Mouse (Mus musculus) frontal cortex, postnatal 25 days (tissue): ENCODE data around the gene Trim33.

Experiments
- DNase-seq, 2 experiments: peaks; one replicate each; pipeline ENCODE4 v3.0.0; 2022; ENCODE audit warnings: low spot score in 2 of 2

Trim33 gene

DNA sequence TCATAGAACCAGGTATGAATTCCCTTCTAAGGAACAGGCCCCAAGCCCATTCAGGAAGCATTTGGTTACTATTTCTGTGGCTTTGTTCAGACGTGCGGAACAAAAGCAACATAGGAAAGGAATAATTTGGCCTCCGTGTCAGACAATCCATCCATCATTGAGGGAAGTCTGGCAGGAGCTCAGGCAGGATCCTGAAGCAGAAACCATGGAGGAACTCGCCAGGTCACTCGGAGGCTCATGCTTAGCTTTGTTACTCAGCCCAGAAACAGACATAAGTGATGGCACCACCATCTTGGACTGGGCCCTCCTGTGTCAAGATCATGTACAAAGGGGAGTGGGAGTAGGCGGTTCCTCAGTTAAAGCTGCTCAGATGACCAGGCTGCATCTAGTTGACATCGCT is 82.1 kb downstream of the Trim33 start:
- no peak for DNase-seq

DNA sequence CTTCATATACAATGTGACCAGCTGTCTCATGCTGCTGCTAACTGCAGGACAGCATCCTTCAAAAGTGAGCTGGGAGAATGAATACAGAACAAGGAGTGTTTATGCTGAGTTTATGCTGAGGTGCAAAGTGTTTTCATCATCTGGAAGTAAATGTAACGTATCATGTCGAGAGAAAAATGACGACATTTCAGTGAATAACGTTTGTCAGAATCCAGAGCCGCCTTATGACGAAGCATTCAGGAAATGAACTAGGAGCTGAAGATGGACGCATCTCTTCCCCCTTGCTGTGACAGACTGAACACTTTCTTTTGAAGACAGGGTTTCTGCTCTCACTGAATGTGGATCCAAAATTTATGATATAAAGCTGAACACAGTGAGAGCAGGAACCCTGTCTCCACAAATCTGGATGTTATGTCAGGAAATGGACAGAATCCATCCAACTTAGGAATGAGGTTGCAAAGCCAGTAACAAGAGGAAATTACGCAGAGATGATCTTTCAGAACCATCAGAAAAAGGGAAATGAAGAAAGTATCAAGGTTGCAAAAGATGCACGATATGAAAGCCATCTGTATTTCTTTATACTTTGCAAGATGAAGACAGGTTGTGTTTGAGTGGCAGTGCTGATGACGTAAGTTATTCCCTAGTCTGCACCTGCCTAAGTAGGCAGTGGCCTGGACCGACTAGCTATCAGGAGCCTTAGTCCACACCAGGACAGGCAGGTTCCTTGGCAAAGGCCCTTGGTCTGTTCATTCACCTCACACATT is 85.3 kb downstream of the Trim33 start:
- no peak for DNase-seq

DNA sequence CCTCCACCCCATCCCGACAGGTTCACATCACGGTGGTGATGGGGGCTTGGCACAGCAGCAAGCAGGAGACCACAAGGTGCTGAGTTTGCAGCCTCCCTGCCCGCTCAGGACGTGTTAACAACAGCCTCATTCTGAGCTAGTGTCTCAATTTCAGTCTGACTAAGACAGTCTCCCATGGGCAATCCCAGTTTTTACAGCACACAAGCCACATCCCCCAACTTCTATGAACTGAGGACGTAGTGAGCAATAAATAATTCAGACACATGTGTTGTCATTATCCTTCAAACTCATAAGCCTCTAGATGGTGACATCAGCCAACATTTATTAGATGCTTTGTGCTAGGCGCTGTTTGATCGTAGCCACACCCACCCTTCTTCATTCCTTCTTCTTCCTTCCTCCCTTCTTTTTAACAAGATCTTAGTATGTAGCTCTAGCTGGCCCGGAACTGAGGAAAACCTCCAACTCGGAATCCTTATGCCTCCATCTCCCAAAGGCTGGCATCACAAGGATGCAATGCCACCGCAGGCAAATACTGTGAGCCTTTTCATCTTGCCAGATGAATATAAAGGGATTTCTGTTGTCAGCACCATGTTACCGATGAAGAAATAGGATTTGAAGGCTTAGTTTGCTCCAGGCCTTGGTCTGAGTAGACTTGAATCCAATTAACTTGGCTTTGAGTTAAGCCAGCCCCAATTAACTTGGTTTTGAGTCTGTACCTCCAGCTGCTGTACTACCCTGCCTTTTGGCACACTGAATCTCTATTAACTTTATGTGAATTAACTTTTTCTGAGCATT is 88.3 kb downstream of the Trim33 start:
- no peak for DNase-seq

DNA sequence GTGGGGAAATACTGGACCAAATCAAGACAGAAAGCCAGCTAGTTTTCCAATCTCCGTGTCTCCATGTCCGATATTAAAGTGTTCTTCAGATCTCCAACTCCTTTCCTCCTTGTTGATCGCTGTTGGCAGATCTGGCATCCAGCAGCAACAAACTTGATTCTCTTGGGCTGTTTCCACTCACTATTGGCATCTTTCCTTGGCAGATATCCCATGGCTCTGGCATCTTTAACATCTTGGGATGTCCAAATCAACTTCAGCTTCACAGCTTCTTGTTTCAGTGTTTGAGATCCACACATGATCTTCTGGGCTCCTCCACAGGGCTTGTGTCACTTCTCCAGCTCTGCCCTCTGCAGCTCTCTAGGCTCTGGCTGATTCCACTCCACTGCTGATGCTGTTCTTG is 89.6 kb downstream of the Trim33 start:
- DNase-seq: no peak

DNA sequence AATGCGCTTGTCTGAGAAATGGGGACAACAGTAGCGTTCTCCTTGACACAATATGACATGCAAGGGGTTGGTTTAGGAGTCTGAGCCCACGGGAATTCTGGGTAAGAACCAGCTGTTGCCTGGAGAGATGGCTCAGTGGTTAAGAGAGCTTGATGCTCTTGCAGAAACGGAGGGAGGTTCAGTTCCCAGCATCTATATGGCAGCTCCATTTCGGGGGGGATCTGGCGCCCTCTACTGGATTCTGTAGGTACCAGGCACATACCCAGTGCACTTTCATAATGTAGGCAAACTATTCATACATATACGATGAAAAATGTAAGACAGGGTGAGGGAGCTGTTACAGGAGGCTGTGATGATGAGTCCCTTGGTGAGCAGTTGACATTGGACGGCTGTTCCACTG is 94.9 kb downstream of the Trim33 start:
- peak; percentile 42 to 46 for DNase-seq

DNA sequence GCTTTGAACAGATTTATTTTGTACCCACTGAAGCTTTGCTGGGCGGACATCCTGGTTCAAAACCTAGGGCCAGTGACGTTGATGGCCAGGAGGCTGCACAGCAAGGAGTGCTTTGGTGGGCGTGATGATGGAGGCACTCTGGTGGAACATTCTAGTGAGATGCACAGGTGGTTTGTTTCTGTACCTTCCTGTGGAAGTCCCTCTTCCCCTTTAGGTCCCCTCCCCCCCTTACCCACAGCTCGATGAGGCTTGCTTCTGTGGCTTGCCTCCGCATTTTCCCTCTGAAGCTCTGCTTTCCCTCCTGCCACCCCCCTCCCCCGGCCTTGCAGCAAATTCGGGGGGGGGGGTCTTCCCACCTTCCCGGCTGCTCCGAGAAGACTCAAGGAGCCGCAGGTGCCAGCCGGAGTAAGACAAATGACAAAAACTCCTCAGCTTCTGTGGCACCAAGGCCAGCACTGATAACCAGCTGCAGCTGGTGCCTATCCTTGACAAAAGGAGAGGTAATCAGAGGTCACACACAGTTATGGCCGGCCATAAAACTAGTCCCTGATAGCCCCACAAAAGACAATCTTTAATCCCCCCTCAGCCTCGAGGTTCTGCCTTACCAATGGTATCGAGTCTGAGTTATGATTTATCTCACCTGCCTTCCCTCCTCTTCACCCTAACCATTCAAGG is 96.2 kb downstream of the Trim33 start:
- DNase-seq: no peak

DNA sequence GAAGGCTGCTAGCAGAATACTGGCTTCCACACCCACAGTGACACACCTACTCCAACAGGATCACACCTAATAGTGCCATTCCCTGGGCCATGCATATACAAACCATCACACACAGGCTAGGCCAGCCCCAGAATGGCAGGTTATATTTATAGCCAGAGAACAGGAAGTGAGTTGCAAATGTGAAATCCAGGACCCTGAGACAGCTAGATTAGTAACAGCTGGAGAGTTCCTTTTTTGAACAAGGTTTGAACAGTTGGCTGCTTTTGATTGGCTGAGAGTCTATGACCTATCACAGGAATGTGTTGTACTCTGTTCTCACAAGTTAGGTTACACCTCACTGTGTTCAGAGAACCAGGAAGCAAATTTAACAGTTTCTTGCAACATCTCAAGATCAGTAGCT is 98.9 kb downstream of the Trim33 start:
- no peak for DNase-seq

DNA sequence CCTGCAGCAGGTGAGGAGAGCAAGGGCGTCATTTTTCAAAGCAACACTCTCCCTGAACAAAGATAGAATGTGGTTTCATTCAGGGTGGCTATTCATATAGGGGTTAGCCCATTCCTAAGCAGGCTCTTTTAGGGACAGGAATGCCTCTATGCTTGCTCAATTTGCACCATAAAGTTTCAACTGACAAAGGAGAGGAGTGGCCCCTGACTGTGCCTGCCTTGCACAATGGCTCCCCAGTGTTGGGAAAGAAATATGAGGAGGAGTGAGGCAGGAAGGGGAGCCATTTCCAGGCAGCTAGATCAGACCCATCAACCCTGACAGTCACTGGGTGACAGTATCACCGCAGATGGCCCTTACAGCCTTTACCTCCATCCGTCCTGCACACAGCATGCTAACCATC is 100.3 kb downstream of the Trim33 start:
- DNase-seq: no peak

DNA sequence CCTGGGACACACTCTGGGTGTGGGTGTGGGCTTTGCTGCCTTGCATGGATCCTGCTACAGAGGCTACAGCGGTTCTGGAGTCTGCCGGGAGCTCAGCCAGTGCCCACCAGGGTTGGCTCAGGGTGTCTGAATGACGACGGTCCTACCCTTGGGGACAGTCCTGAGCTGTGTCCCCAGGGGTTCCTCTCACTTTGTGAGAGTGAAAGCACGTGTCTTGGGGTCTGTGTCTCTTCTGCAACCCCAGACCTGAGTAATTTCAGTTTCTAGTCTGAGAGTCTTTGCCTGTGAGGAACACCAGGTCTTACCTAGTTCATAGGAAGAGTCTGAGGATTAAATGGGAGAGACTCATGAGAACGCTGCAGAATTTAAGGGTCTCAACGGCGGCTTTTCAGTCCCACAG is 101.7 kb downstream of the Trim33 start:
- DNase-seq: no peak

DNA sequence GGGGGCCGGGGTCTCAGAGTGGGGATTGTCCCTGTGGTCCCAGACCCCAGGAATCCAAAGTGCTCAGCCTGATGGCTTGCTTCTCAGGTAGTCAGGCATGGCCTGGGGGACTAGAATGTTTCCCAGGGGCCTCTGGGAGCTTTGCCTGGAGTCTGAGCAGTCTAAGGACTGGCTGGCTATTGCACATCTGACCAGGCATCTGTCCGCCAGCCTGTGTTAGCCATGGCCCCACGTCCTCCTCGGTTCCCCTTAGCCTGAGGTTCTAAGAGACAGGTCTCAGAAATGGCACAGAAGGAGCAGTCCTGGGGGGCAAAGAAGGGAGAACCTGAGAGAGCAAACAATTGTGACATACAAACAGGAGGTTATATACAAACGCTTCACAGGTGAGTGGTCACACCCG is 102.3 kb downstream of the Trim33 start:
- no peak for DNase-seq

DNA sequence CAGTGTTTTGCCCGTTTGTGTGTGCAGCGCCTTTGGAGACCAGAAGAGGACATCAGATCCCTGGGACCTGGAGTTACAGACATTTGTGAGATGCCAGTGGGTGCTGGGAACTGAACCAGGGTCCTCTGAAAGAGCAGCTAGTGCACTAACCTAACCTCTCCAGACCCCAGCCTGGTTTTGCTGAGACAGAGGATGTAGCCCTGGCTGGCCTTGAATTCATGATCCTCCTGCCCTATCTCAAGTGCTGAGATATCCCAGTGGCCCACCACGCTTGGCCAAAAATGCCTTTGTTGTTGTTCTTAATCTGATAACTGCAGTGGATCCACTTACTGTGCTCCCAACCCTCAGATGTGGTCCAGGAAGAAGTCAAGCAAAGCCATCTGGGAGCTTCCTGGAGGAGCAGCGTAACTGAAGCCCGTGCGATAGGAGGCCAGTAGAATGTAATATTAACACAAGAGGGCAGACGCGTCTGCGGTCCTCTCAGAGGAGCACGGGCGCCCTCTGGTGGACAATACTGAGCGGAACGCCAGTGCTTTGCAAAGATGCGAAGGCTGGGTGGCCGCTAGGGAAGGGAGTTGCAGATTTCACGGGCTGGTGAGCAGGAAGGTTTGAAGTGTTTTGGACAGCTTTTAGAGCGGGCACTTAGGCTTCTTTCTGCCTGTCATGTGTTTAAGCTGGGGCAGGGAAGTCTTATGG is 103.9 kb downstream of the Trim33 start:
- DNase-seq: peak; percentile 88

DNA sequence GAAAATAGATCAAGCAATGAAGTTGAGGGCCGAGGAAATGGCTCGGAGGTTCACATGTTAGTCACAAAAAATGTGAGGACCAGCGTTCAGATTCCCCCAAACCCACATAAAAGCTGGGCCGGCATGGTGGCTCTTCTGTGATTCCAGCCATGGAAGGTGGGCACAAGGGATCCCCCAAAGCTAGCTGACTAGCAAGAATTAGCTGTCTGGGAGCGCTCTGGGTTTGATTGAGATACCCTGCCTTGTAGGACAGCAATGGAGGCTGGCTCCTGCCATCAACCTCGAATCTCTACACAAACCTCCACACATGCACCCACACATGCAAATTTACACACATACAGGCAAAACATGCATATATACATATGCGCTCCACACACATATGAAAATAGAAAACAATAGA is 105.4 kb downstream of the Trim33 start:
- DNase-seq: no peak

DNA sequence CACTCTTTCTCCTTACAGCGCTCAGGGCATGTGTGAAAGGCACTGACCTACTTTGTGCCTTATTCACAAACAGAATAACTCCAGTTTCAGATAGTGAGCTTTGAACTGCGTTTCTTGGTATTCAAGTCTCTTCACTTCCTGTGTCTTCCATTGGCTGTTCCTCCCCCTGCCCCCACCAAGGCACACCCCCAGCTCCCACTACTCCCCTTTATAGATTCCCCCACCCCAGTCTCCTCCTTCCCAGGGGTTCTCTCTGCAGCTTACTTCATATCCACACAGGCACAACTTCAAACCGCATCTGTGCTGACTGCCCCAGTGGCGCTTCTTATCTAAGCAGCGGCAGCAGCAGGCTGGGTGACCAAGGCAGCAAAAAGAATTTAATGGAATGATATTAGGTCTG is 105.9 kb downstream of the Trim33 start:
- no peak for DNase-seq

DNA sequence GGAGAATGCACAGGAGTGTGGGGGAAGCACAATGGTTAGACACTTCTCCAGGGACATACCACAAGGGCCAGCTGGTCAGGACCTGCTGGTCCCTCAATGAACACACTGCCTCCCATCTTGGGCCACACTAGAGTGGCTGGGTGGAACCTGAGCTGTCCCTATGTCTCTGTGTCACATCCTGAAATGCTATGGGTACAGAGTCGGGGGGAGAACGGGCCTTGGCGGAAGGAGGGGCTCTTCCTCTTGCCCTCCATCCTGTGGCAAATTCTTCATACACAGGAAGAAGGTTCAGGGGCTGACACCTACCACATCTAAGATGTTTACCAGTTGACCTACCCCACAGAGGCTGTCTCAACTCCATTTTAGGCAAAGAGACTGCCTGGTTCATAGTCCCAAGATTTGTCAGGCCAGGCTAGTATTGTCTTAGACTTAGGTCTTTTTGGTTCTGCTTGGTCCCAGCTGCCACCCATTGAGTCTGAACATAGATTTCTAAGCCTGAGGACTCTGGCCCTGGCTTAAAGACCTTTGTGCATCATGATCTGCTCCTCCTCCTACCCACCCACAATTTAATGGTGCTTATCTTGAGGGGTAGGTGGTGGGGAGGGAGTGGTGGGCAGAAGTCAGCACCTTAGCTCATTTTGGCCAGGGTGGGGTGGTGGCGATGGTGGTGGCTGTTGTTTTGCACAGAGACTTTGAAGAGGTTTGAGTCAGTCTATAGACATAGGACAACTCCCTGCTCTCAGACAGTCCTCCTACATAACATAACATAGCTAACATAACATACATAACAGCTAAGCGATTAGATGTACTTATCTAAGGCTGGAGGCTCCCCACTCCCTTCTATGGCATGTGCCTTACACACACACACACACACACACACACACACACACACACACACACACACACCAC is 106.5 kb downstream of the Trim33 start:
- DNase-seq: no peak

DNA sequence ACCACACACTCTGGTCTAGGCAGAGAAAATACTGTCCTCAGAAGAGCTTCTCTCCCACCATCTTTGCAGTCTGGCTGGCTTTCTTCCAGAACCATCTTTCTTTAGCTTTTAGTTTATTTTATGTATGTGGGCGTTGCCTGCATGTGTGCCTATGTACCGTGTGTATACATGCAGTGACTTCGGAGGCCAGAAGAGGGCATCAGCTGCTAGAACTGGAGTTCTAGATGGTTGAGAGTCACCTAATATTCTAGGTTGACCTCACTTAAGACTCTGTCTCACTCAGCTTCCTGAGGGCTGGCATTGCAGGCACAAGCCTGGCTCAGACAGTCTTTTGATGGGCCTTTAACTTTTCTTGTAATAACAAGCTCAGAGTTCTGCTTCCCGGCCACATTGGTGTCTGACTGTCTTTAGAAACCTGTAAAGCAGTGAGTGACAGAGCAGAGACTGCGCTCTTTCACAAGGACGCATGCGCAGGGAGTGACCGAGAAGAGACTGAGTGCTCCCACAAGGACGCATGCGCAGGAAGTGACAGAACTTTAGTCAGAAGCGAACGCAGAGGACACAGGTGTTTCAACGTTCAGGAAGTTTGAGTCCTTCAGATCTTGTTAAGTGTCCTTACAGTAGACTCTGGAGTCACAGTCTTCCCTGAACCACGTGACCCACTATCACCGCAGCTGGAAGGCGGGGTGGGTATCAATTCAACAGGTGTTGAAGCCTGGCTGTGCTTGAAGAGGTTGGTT is 107.4 kb downstream of the Trim33 start:
- no peak for DNase-seq

DNA sequence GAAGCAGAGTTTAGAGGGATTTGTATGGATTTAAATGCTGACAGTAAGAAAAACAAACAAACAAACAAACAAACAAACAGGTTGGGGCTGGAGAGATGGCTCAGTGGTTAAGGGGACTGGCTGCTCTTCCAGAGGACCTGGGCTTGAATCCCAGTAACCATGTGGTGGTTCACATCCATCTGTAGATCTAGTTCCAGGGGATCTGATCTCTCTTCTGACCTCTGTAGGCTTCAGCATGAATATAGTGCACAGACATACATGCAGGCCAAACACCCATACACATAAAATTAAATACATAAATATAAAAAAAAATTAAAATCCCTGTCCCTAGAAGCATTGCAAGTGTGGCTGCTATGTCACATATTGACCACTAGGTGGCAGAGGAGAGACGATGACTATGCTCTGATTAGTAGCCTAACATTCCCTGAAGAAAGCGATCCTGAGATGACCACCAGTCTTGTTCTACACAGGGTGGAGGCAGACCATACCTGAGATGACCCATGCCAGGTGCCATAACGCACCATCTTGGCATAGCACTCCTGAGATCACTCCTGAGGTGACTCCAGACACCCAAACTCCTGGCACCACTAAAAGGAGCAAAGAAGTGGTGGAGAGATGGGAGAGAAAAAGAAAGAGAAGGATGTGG is 113.6 kb downstream of the Trim33 start:
- DNase-seq: peak in 1 of 2 experiments; percentile 15

DNA sequence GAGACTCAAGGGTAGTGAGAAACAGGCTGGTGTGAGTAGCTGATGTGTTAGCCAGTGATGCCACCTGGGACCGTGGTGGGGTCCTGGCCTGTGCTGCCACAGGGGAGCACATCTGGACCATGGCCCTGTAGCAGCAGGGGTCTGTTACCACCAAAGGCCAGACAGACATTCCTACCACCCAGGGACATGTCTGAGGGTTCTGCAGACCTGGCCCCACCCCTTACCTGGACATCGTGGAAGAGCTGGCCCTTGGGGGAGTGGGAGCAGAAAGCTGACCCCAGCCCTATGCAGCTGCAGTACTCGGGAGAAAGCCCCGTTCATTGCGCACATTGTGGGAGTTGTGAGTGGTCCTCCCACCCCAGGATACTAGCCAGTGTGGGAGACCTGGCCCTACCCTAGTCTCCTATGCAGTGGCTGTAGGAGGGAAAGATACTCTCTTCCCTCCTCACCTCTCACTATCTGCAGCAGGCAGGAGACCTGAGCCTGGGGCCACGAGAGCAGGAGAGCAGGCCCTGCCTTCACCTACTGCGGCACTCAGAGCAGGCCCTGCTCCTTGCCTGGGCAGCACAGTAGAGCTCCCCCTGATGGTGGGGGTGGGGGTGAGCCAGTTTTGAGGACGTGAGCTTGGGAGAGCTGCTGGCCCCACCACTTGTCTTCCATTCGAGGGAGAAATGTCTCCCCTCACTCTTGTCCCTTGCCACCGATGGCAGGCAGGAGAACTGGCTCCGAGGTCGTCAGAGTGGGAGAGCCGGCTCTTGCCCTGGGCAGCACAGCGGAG is 114.4 kb downstream of the Trim33 start:
- no peak for DNase-seq

DNA sequence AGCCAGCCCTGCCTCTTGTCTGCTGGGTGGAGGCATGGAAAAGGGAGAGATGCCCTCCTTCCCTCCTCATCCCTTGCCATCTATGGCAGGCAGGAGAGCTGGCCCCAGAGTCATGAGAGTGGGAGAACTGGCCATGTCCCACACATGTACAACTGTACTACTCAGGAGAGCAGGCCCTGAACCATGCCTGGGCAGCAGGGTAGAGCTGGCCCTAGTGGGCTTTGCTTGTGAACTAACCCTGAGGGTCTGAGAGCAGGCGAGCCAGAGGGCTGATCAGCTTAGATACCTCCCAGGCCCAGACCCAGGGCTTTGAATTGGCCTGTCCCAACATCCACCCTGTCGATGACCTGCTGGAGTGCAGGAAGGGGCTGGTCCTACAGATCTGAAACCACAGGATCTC is 115.0 kb downstream of the Trim33 start:
- no peak for DNase-seq

DNA sequence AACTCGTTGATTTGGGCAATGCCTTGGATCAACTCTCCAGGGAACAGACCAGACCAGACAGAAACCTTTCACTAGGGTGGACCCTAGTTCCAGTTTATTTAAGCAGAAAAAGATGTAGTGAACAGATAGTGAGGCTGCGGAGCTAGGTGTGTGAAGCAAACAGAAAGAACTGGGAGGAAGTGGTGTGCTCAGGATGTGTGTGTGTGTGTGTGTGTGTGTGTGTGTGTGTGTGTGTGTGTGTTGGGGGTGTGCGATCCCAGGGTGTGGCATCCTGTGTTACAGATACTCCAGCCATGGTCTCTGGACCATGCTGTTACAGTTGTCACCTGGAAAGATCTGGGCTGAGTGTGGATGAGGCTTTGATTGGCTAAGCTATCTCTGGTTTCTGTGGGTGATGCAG is 118.4 kb downstream of the Trim33 start:
- DNase-seq: no peak
